Mouse (Mus musculus): ENCODE data around the gene Ubl3. TPM values are rescaled to one million over a fixed set of nuclear protein-coding genes. Genes with fewer than 3 reads are reported as not detected.

Ubl3 gene
- polyA plus RNA-seq, 1 experiment from 2014 or later, result 15.4 TPM

- no peak for ATAC-seq (ENCODE audit: low read depth)
- Histone ChIP-seq H3K9ac (ENCODE audit: low read depth, low read length) (no peak overlapping the region), H3K4me2 (ENCODE audit: low read depth, low read length) (no peak overlapping the region), H3K4me1 (ENCODE audit: control insufficient read depth, low read depth, low read length) (no peaks in the 10 kb centered on the region), H3K27ac (ENCODE audit: low read length) (no peak overlapping the region), H3K9me3 (replicated peaks; ENCODE audit: control insufficient read depth, low read length) (peaks cover 4% of the 10 kb centered on the region), H3K4me3 (ENCODE audit: low read depth, low read length) (no peak overlapping the region), H3K27me3 (ENCODE audit: control insufficient read depth, insufficient read depth, low read depth, low read length) (no peaks in the 10 kb centered on the region), H3K36me3 (ENCODE audit: control insufficient read depth, insufficient read depth) (no peaks in the 10 kb centered on the region)
- WGBS (ENCODE audit: insufficient replicate concordance), result 74% methylated on average over 9 of the region's 9 CpGs
Observed at GRCm38 (mm10) chr5:148465091-148465490, 87.5 kb downstream of the Ubl3 start.

DNA sequence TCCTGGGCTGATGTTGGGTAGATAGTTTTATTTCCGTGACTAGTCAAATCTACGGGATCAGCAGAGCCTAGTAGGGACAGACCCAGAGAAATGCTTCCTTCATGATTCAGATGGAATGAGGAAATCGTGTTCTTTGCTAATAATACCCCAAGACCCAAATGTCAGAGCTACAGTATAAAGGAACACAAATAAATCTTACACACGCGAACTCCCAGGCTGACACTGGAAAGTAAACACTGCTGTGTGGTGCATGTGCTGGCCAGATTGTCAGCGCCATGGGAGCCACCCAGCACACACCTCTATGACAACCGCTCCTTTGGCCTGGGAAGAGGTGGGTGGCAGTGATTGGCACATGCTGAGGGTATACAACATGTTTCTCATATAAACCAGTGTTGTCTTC lies 88.1 kb downstream of the Ubl3 start:
- Histone ChIP-seq H3K27me3 (ENCODE audit: control insufficient read depth, insufficient read depth, low read depth, low read length) (no peaks in the 10 kb centered on the region), H3K4me2 (ENCODE audit: low read depth, low read length) (no peak overlapping the region), H3K9me3 (replicated peaks; ENCODE audit: control insufficient read depth, low read length) (peaks cover 4% of the 10 kb centered on the region), H3K27ac (ENCODE audit: low read length) (no peak overlapping the region), H3K4me1 (ENCODE audit: control insufficient read depth, low read depth, low read length) (no peaks in the 10 kb centered on the region), H3K36me3 (ENCODE audit: control insufficient read depth, insufficient read depth) (no peaks in the 10 kb centered on the region), H3K4me3 (ENCODE audit: low read depth, low read length) (no peak overlapping the region), H3K9ac (ENCODE audit: low read depth, low read length) (no peak overlapping the region)
- WGBS (ENCODE audit: insufficient replicate concordance), result 57% methylated on average over 7 of the region's 7 CpGs
- ATAC-seq (ENCODE audit: low read depth), result no peak

DNA sequence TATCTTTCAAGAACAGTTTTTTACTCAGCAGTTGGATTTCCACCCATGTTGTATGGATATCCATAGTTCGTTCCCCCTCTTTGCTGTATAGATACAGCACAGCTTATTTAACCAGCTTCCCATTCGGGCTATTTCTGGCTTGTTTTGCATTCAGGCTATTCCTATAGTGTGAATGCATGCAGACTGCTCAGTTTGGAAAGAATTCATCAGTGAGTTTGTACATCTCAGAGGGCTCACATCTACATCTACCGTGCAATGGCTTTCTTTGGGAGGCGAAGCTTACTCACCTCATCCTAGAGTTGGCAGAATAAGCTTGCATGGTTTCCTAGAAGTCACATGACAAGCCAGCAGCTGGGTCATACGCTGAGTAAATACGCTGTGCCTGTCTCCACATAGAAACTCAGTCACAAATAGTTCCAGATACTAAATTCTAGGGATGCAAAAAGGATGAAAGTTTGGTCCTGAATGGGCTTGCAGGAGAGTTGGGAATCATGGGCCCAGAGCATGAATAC lies 88.8 kb downstream of the Ubl3 start:
- no peak overlapping the region for H3K9ac ChIP-seq (ENCODE audit: low read depth, low read length)
- H3K4me1 ChIP-seq (ENCODE audit: control insufficient read depth, low read depth, low read length), result no peaks in the 10 kb centered on the region
- WGBS (ENCODE audit: insufficient replicate concordance), result 65% methylated on average over 6 of the region's 6 CpGs
- H3K4me2 ChIP-seq (ENCODE audit: low read depth, low read length), result no peak overlapping the region
- H3K27me3 ChIP-seq (ENCODE audit: control insufficient read depth, insufficient read depth, low read depth, low read length), result no peaks in the 10 kb centered on the region
- H3K9me3 ChIP-seq (replicated peaks; ENCODE audit: control insufficient read depth, low read length), result peaks cover 4% of the 10 kb centered on the region
- no peaks in the 10 kb centered on the region for H3K36me3 ChIP-seq (ENCODE audit: control insufficient read depth, insufficient read depth)
- H3K27ac ChIP-seq (ENCODE audit: low read length), result no peak overlapping the region
- H3K4me3 ChIP-seq (ENCODE audit: low read depth, low read length), result no peak overlapping the region
- no peak for ATAC-seq (ENCODE audit: low read depth)

Other genes starting within 250 kb of the Ubl3 start
- 14.1 and 15.7 TPM in 2 replicates for gene Slc7a1, start 152.9 kb downstream of the Ubl3 start, polyA plus RNA-seq (2015; fragmentation: Nextera tagmentation; extraction: Ambion mirVana)

Data from liver, embryonic 16.5 days (tissue).